Mouse (Mus musculus) heart, adult 9 months (tissue): ENCODE data around the gene Cdkl3.
"Not testable (repeated sequence)": the region's sequence is repeated elsewhere in the genome, so short reads cannot be mapped to it uniquely, and the experiment has no call there.

Experiments used
- DNase-seq, 2 experiments: peaks; one replicate each; pipeline ENCODE4 v3.0.0; 2022; ENCODE audit warnings: low spot score in 2 of 2

Cdkl3 gene

GRCm38 (mm10) chr11:52076742-52077352 is 72.8 kb downstream of the Cdkl3 start:
- DNase-seq: no peak

- DNase-seq: peak in 1 of 2 experiments; percentile 39
These were observed 73.9 kb downstream of the Cdkl3 start for GRCm38 (mm10) chr11:52077939-52078338.

- peak in 1 of 2 experiments; percentile 42 for DNase-seq
These were observed 76.0 kb downstream of the Cdkl3 start for GRCm38 (mm10) chr11:52079978-52080377.

GRCm38 (mm10) chr11:52080656-52081055 is 76.6 kb downstream of the Cdkl3 start:
- no peak for DNase-seq

GRCm38 (mm10) chr11:52085857-52086203 is 81.8 kb downstream of the Cdkl3 start:
- no peak for DNase-seq

GRCm38 (mm10) chr11:52086204-52086864 is 82.3 kb downstream of the Cdkl3 start:
- no peak for DNase-seq

GRCm38 (mm10) chr11:52089291-52089690 is 85.3 kb downstream of the Cdkl3 start:
- DNase-seq: no peak

GRCm38 (mm10) chr11:52091261-52091660 is 87.2 kb downstream of the Cdkl3 start:
- no peak for DNase-seq

GRCm38 (mm10) chr11:52094568-52094967 is 90.5 kb downstream of the Cdkl3 start:
- peak in 1 of 2 experiments; percentile 44 for DNase-seq

GRCm38 (mm10) chr11:52097016-52097415 is 93.0 kb downstream of the Cdkl3 start:
- no peak for DNase-seq

GRCm38 (mm10) chr11:52097596-52097995 is 93.6 kb downstream of the Cdkl3 start:
- DNase-seq: peak in 1 of 2 experiments; percentile 9

- peak; percentile 99 for DNase-seq
These were observed 94.5 kb downstream of the Cdkl3 start, which contains the start of gene Ppp2ca for GRCm38 (mm10) chr11:52098398-52098946. Gene Ppp2ca, plus strand, starts transcription at chr11:52098681.

- peak; percentile 55 to 71 for DNase-seq
These were observed 95.2 kb downstream of the Cdkl3 start for GRCm38 (mm10) chr11:52099031-52099761.

- no peak for DNase-seq
These were observed 95.8 kb downstream of the Cdkl3 start for GRCm38 (mm10) chr11:52099771-52100219.

- no peak for DNase-seq
These were observed 99.0 kb downstream of the Cdkl3 start for GRCm38 (mm10) chr11:52102977-52103376.

- no peak for DNase-seq
These were observed 101.5 kb downstream of the Cdkl3 start for GRCm38 (mm10) chr11:52105503-52105902.

- no peak for DNase-seq
These were observed 102.0 kb downstream of the Cdkl3 start for GRCm38 (mm10) chr11:52106037-52106436.

GRCm38 (mm10) chr11:52106438-52106837 is 102.4 kb downstream of the Cdkl3 start:
- DNase-seq: no peak

- no peak for DNase-seq
These were observed 104.8 kb downstream of the Cdkl3 start for GRCm38 (mm10) chr11:52108796-52109195.

GRCm38 (mm10) chr11:52109421-52109820 is 105.4 kb downstream of the Cdkl3 start:
- no peak for DNase-seq

- DNase-seq: no peak
These were observed 111.5 kb downstream of the Cdkl3 start for GRCm38 (mm10) chr11:52115479-52115878.

- not testable (repeated sequence) for DNase-seq
These were observed 112.1 kb downstream of the Cdkl3 start for GRCm38 (mm10) chr11:52116117-52116516.
